21 mouse cellular contexts compared by ENCODE assay signal in the genomic region with DNA sequence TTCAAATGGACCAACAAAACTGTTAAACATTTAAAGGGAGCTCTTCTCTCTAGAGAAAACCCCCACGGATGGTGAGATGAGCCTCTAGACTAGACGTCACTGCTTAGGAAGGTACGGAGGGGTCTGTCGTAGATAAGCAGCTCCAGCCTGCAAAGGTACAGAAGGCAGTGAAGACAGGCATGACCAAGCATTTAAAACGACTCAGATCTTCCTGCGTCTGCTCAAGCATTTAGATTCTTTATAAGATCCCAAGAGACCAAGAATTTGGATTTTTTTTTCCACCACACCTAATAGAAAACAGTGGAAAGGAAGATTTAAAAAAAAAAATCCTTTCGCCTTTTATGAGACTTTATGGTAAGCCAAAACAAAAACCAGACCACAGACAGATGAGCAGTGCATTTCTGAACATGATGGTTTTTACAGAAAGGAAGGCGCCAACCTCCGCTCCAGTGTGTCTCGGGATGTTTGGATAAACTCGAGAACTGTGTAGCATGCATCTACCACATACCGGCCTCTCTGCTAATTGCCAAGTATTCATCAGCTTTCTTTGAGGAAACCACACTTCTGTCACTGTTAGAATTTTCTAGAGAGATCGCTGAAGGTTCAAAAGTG.
DNase-seq lines count a peak whose midpoint lies in the region; ATAC-seq and TF ChIP-seq lines count a peak whose summit lies in the region.
"Had no signal": no experiment of that assay in that cellular context is flagged by ENCODE, and none has a peak within 500 bp of the region (broad histone marks: within the 10 kb centered on the region; RNA-seq: fewer than 3 reads in every experiment).

No protein-coding gene starts in this region.

- 48% methylated on average over 13 of the region's 13 CpGs for WGBS in limb, embryonic 14.5 days

- peak overlapping the region; percentile 64 for H3K27ac ChIP-seq in limb, embryonic 14.5 days (replicated peaks; ENCODE audit: low read depth, low read length)
- H3K27ac ChIP-seq: gastrocnemius, adult 2 months; heart, embryonic 10.5 days; hindbrain, embryonic 13.5 days; hindbrain, postnatal 0 days had no signal

- TF ChIP-seq POLR2A in limb, embryonic 14.5 days (IDR thresholded peaks at IDR 0.05; ENCODE audit: borderline replicate concordance, extremely low read depth, insufficient read depth, insufficient read length), result no peak

- no peaks in the 10 kb centered on the region for H3K9me3 ChIP-seq in limb, embryonic 14.5 days (ENCODE audit: control insufficient read depth, low read length)
- H3K9me3 ChIP-seq: heart, embryonic 10.5 days; hindbrain, embryonic 13.5 days had no signal

- no peaks in the 10 kb centered on the region for H3K27me3 ChIP-seq in limb, embryonic 14.5 days (ENCODE audit: control insufficient read depth, insufficient read depth, low read length)
- H3K27me3 ChIP-seq: CH12.LX; hindbrain, embryonic 13.5 days had no signal

- no peak overlapping the region for H3K4me3 ChIP-seq in limb, embryonic 14.5 days (replicated peaks; ENCODE audit: low read length)
- H3K4me3 ChIP-seq: gastrocnemius, adult 2 months; heart, embryonic 10.5 days; hindbrain, embryonic 13.5 days had no signal

- ATAC-seq in limb, embryonic 14.5 days (ENCODE audit: low FRiP score, low read depth), result peak; percentile 77; the same call in 1 of the 2 replicates
- ATAC-seq: hindbrain, postnatal 0 days; Patski had no signal

- no peak overlapping the region for H3K4me2 ChIP-seq in limb, embryonic 14.5 days (replicated peaks; ENCODE audit: low read depth, low read length, severe bottlenecking)
- H3K4me2 ChIP-seq: hindbrain, embryonic 13.5 days had no signal

- H3K36me3 ChIP-seq in limb, embryonic 14.5 days (ENCODE audit: control insufficient read depth, insufficient read depth, low read length), result no peaks in the 10 kb centered on the region
- H3K36me3 ChIP-seq: heart, embryonic 10.5 days; hindbrain, embryonic 13.5 days had no signal

- peak; percentile 75 for DNase-seq in heart, adult 11 months
- DNase-seq in heart, postnatal 25 days (ENCODE audit: low spot score), result no peak
- DNase-seq in retina, postnatal 1 day, result peak; percentile 30
- no peak for DNase-seq in retina, embryonic 14.5 days (ENCODE audit: low spot score)
- peak; percentile 62 for DNase-seq in limb, embryonic 14.5 days (ENCODE audit: low spot score)
- no peak for DNase-seq in urinary bladder, postnatal 25 days (ENCODE audit: low spot score)
- DNase-seq in gastrocnemius, postnatal 14 days, result no peak
- DNase-seq: adrenal gland, adult 2 months; adrenal gland, postnatal 25 days; cerebellum, adult 18-20 months; cerebellum, adult 9-11 months; cerebellum, postnatal 36 days; gastrocnemius, adult 2 months; gastrocnemius, postnatal 36 days; heart, adult 18-20 months; heart, postnatal 10 days had no signal

- peaks cover 12% of the 10 kb centered on the region; the same call in 1 of the 2 replicates for H3K4me1 ChIP-seq in limb, embryonic 14.5 days (ENCODE audit: control insufficient read depth, insufficient read depth, low read length)
- H3K4me1 ChIP-seq: heart, embryonic 10.5 days; hindbrain, embryonic 13.5 days had no signal

- H3K9ac ChIP-seq in limb, embryonic 14.5 days (ENCODE audit: low read depth, low read length, severe bottlenecking), result no peak overlapping the region
- H3K9ac ChIP-seq: hindbrain, embryonic 13.5 days had no signal

- intact Hi-C loops in heart, postnatal 25 days (cut with DNase I), result no loop called here
- intact Hi-C loops in gastrocnemius, postnatal 14 days (cut with DNase I; ENCODE audit: low total_unique reads), result no loop called here

Comparison
In these comparisons a context has a peak if more than half of its experiments do, and no peak if none do; other contexts are left out.
1. DNase-seq: peak in heart, adult 11 months (single experiment), retina, postnatal 1 day (single experiment) and limb, embryonic 14.5 days (single experiment); none in heart, postnatal 25 days (single experiment), retina, embryonic 14.5 days (single experiment), urinary bladder, postnatal 25 days (single experiment) and gastrocnemius, postnatal 14 days (single experiment).